ENCODE assay signal across 7 mouse cellular contexts in genomic region chr10:109765650-109766049, GRCm38 (mm10).
DNase-seq lines count a peak whose midpoint lies in the region; ATAC-seq and TF ChIP-seq lines count a peak whose summit lies in the region.

No protein-coding gene starts in this region.

- DNase-seq in liver (peak; percentile 50), R1 (ENCODE audit: low read depth, low spot score) (peak; percentile 49)
- peak; percentile 47 to 61 for DNase-seq in cerebellum, adult 2 months
- peak; percentile 30 for DNase-seq in hindlimb bud, embryonic 11.5 days (ENCODE audit: extremely low spot score, low read depth, low spot score)
- peak; percentile 61 for DNase-seq in limb, embryonic 10.5 days (ENCODE audit: low spot score)
- DNase-seq in stomach, postnatal 0 days (ENCODE audit: low spot score): peak; percentile 52

- H3K9ac ChIP-seq in liver, embryonic 12.5 days: no peak overlapping the region
- H3K9ac ChIP-seq in stomach, postnatal 0 days (ENCODE audit: low read length): no peak overlapping the region

- TF ChIP-seq POLR2A in cerebellum, adult 2 months (IDR thresholded peaks at IDR 0.05; ENCODE audit: borderline replicate concordance, insufficient read depth, low read length): no peak

- no peaks in the 10 kb centered on the region for H3K9me3 ChIP-seq in liver, embryonic 12.5 days (replicated peaks)
- H3K9me3 ChIP-seq in limb, embryonic 10.5 days (replicated peaks): no peaks in the 10 kb centered on the region
- no peaks in the 10 kb centered on the region for H3K9me3 ChIP-seq in stomach, postnatal 0 days (ENCODE audit: control insufficient read depth, low read length)

- no peaks in the 10 kb centered on the region for H3K36me3 ChIP-seq in liver, embryonic 12.5 days
- H3K36me3 ChIP-seq in limb, embryonic 10.5 days: no peaks in the 10 kb centered on the region
- H3K36me3 ChIP-seq in stomach, postnatal 0 days (ENCODE audit: control insufficient read depth, insufficient read depth, low read length): no peaks in the 10 kb centered on the region

- no peak for ATAC-seq in liver, embryonic 12.5 days
- no peak for ATAC-seq in stomach, postnatal 0 days (ENCODE audit: low FRiP score, low TSS enrichment)

- no peak overlapping the region for H3K4me3 ChIP-seq in liver, embryonic 12.5 days
- no peak overlapping the region for H3K4me3 ChIP-seq in cerebellum, adult 2 months (replicated peaks; ENCODE audit: insufficient read depth, low read depth, low read length)
- H3K4me3 ChIP-seq in limb, embryonic 10.5 days: no peak overlapping the region
- no peak overlapping the region for H3K4me3 ChIP-seq in stomach, postnatal 0 days (ENCODE audit: low read depth, low read length)

- 9% methylated on average over 2 of the region's 2 CpGs for WGBS in liver, embryonic 12.5 days (ENCODE audit: insufficient replicate concordance)
- WGBS in cerebellum, adult 2 months: 27% methylated on average over 2 of the region's 2 CpGs
- WGBS in limb, embryonic 10.5 days: 9% methylated on average over 2 of the region's 2 CpGs
- WGBS in stomach, postnatal 0 days: 10% methylated on average over 2 of the region's 2 CpGs

- no peaks in the 10 kb centered on the region for H3K4me1 ChIP-seq in liver, embryonic 12.5 days
- H3K4me1 ChIP-seq in cerebellum, adult 2 months (ENCODE audit: control insufficient read depth, insufficient read depth, low read length): no peaks in the 10 kb centered on the region
- no peaks in the 10 kb centered on the region for H3K4me1 ChIP-seq in limb, embryonic 10.5 days
- H3K4me1 ChIP-seq in stomach, postnatal 0 days (replicated peaks; ENCODE audit: control insufficient read depth, insufficient read depth): no peaks in the 10 kb centered on the region

- H3K27ac ChIP-seq in liver, embryonic 12.5 days: no peak overlapping the region
- no peak overlapping the region for H3K27ac ChIP-seq in cerebellum, adult 2 months (ENCODE audit: insufficient read depth, low read length)
- no peak overlapping the region for H3K27ac ChIP-seq in limb, embryonic 10.5 days
- no peak overlapping the region for H3K27ac ChIP-seq in stomach, postnatal 0 days (replicated peaks)

- H3K27me3 ChIP-seq in liver, embryonic 12.5 days (replicated peaks): no peaks in the 10 kb centered on the region
- H3K27me3 ChIP-seq in cerebellum, adult 2 months (ENCODE audit: control insufficient read depth, insufficient read depth, low read length): no peaks in the 10 kb centered on the region
- no peaks in the 10 kb centered on the region for H3K27me3 ChIP-seq in limb, embryonic 10.5 days (ENCODE audit: low read depth, poor library complexity, severe bottlenecking)
- no peaks in the 10 kb centered on the region for H3K27me3 ChIP-seq in stomach, postnatal 0 days (ENCODE audit: control insufficient read depth, insufficient read depth, low read length)

- H3K4me2 ChIP-seq in liver, embryonic 12.5 days: no peak overlapping the region
- no peak overlapping the region for H3K4me2 ChIP-seq in stomach, postnatal 0 days (replicated peaks; ENCODE audit: low read depth)

- no peak for TF ChIP-seq EP300 in stomach, postnatal 0 days (optimal IDR thresholded peaks at IDR 0.05)

- peak; percentile 38; the same call in 1 of the 2 replicates for TF ChIP-seq CTCF in cerebellum, adult 2 months (IDR thresholded peaks at IDR 0.05; ENCODE audit: borderline replicate concordance, insufficient read depth, low read depth, low read length)
- peak; percentile 78 for TF ChIP-seq CTCF in stomach, postnatal 0 days (IDR thresholded peaks at IDR 0.05; ENCODE audit: low read depth)
